Mouse (Mus musculus) G1E (cell line): Measurements from ENCODE around the gene Ripor2.

Source experiments
- CTCF ChIP-seq: IDR thresholded peaks from 2 replicates; pipeline ENCODE4 v1.5.1; 2012; ENCODE audit warnings: low read depth, low read length, inconsistent platforms, mixed read lengths
- GATA1 ChIP-seq: IDR thresholded peaks from 2 replicates; pipeline ENCODE4 v1.6.1; 2012; ENCODE audit warnings: borderline replicate concordance, low read length, inconsistent platforms, mixed read lengths
- POLR2AphosphoS5 ChIP-seq: IDR thresholded peaks from 2 replicates; pipeline ENCODE4 v1.6.1; 2012; ENCODE audit warnings: low read depth, low read length, inconsistent platforms; ENCODE audit not compliant: insufficient replicate concordance

- no peak for TF ChIP-seq CTCF
- no peak for TF ChIP-seq GATA1
- no peak for TF ChIP-seq POLR2AphosphoS5
Measured at GRCm38 (mm10) chr13:24647444-24647843, 65.5 kb downstream of the Ripor2 start.
